Mouse (Mus musculus): ENCODE measurements around the gene Sorbs2.

DNA sequence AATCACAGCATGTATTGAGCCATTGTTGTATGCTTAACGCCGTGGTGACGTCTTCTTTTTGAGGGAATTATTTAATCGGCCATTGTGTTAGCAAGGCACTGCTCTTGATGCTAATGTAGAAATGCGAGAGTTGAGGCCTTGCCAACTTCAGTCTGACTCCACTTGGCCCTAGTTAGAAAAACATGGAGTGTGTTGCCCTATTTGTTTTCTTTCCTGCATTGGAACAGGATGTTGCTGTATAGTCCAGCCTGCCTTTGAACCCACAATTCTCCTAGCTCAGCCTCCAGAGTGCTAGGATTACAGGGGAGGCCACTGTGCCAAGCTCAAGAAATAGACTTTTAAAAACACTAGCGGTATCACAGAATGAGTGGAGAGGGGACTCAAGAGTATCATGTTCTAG, 100.8 kb downstream of the Sorbs2 start:
- TF ChIP-seq POLR2A (IDR thresholded peaks at IDR 0.05; ENCODE audit: insufficient read length, low read depth) (no peak), MYOD1 (IDR thresholded peaks at IDR 0.05; ENCODE audit: control insufficient read depth in 1 of 3, insufficient read length in 2 of 3, low read depth in 2 of 3) (no peak), MAX (IDR thresholded peaks at IDR 0.05; ENCODE audit: low read depth) (no peak), TCF12 (IDR thresholded peaks at IDR 0.05; ENCODE audit: insufficient read depth, poor library complexity, severe bottlenecking) (no peak), CEBPB (IDR thresholded peaks at IDR 0.05; ENCODE audit: insufficient read depth, poor library complexity, severe bottlenecking) (no peak), USF1 (IDR thresholded peaks at IDR 0.05; ENCODE audit: low read depth) (no peak), MYOG (IDR thresholded peaks at IDR 0.05; ENCODE audit: control insufficient read depth in 1 of 3, insufficient read depth in 1 of 3, insufficient read length in 2 of 3, low read depth in 2 of 3) (no peak), POLR2AphosphoS2 (IDR thresholded peaks at IDR 0.05; ENCODE audit: insufficient read length, low read depth) (no peak), TCF3 (IDR thresholded peaks at IDR 0.05; ENCODE audit: insufficient read length, low read depth) (no peak), E2F4 (IDR thresholded peaks at IDR 0.05; ENCODE audit: insufficient read depth) (no peak), REST (IDR thresholded peaks at IDR 0.05; ENCODE audit: insufficient read depth, insufficient read length) (no peak), SRF (IDR thresholded peaks at IDR 0.05; ENCODE audit: control insufficient read depth, insufficient read length, low read depth) (no peak)
